Mouse (Mus musculus) activated CD4-positive, CD25-positive, alpha-beta regulatory T cell, adult 4 months (primary cell): ENCODE results near the gene Cyp4f39. TPM values are rescaled to one million over a fixed set of nuclear protein-coding genes. Genes with fewer than 3 reads are reported as not detected.
"Not testable (repeated sequence)": the region's sequence is repeated elsewhere in the genome, so short reads cannot be mapped to it uniquely, and the experiment has no call there.

Experiments used
- ATAC-seq: one replicate; pipeline ENCODE4 v1.8.0; 2017
- polyA plus RNA-seq, 2 experiments: library from polyadenylated mRNA; unstranded; fragments of 100-300 nt; shearing (Covaris generic); gene quantifications; one replicate each; pipeline ENCODE4 v1.2.1; 2017

Cyp4f39 gene
- polyA plus RNA-seq, 2 experiments from 2014 or later: 0.68 TPM; not detected in 1

DNA sequence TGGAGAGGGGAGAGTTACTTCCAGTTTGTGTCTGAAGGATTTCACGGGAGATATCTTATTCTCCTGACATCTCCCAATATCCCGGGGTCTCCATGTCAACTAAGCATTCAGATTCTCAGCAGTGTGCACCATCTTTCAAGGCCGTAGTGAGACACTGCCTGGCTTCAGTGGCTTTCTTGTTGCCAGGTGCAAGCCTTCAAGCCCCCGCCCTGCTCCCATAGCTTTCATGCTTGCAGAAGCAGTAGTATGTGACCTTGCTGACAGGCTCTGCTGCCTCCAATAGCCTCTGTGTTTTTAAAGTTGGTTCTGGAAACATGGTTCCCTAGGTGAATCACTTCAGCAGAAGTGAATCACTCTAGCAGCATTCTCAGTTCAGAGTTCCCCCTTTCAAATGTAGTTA lies 79.8 kb downstream of the Cyp4f39 start:
- ATAC-seq: not testable (repeated sequence)

DNA sequence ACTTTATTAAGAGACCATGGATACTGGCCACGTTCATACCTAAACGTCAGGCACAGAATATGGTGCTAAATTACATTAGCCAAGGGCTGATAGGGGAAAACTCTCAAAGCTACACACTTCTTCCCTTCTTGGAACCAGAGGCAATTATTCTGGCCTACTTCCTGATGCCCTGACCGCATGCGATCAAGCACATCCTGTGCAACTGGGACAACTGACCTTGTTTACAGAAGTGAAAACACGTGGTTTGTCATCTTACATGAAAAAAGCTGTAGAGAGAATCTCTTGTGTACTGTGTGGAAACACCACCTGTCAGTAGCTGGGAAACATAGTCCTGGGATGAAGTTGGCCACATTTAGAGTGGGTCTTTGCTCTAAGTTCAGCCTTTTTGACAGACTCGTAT lies 81.5 kb downstream of the Cyp4f39 start:
- ATAC-seq: no peak

DNA sequence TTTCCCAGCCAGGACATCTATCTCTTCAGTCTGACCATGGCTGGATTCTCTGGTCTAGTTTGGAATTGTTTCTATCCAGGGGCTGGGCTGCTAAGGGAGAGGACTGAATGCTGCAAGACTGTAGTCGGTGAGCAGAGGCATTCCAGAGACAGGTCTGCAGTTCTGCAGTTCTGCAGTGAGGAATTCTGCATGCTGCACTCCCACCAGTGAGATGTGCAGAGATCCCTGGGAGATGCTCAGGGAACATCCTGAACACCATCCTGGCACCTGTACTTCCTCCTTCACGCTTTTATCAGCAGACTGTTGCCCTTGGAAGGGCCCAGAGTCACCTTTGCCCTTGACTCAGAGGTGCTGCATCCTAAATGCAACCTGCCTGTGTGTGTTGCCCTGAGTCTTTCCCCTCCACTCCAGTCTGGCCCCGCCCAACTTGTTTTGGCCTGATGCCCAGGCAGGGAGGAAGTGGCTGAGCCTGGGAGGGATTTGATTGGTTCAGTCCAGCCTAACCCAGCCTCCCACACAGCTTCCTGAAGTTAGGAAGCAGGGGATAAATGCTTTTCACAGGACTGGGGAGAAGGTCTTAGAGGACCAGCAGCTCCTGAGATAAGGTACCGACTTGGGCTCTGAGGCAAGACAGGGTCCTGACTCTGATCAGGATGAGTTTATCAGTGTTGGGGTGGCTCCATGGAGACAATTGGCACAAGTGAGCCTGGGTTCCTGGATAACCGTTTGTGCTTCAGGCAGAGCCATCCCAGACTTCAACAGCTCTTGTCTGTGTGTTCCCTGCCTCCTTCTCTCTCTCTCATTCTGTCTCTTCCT lies 83.7 kb downstream of the Cyp4f39 start, which contains the start of gene Cyp4f16:
Cyp4f16 (plus strand) TSS at position 508 of the 816 bp plus-strand sequence.
- peak; percentile 65 for ATAC-seq

- ATAC-seq: no peak
Measured at GRCm38 (mm10) chr17:32536867-32537250, 84.3 kb downstream of the Cyp4f39 start.

Other genes with a start within 250 kb of the Cyp4f39 start
- gene Brd4, start 168.0 kb upstream of the Cyp4f39 start, polyA plus RNA-seq: 10 to 100 TPM; 61.8 to 71.6 TPM
- gene Akap8, start 131.5 kb upstream of the Cyp4f39 start, polyA plus RNA-seq: 100 to 1,000 TPM; 117 to 118 TPM
- 10 to 100 TPM; 43.6 to 50.5 TPM for gene Akap8l, start 102.1 kb upstream of the Cyp4f39 start, polyA plus RNA-seq
- 10 to 100 TPM; 11.9 TPM for gene Wiz, start 63.3 kb upstream of the Cyp4f39 start, polyA plus RNA-seq
- gene Rasal3, start 49.1 kb upstream of the Cyp4f39 start, polyA plus RNA-seq: 100 to 1,000 TPM; 123 to 158 TPM
- gene Pglyrp2, start 28.6 kb upstream of the Cyp4f39 start, polyA plus RNA-seq: 10 to 100 TPM; 68.7 to 79.5 TPM
- 1 to 10 TPM; 7.5 to 8.8 TPM for gene Cyp4f17, start 53.3 kb downstream of the Cyp4f39 start, polyA plus RNA-seq
- gene Cyp4f16, start 83.8 kb downstream of the Cyp4f39 start, polyA plus RNA-seq: 1 to 10 TPM; 7.4 to 7.6 TPM
- not detected for gene Cyp4f37, start 168.6 kb downstream of the Cyp4f39 start, polyA plus RNA-seq
- gene Cyp4f40, start 206.2 kb downstream of the Cyp4f39 start, polyA plus RNA-seq: not detected
- not detected for gene Cyp4f15, start 232.9 kb downstream of the Cyp4f39 start, polyA plus RNA-seq